Mouse (Mus musculus) lung, postnatal 0 days (tissue): ENCODE measurements around the gene Ces1c. TPM values are rescaled to one million over a fixed set of nuclear protein-coding genes. Genes with fewer than 3 reads are reported as not detected.

Experiments
- ATAC-seq: fragments of 200-750 bp; cut with Nextera tagmentation; 2 replicates; pipeline ENCODE4 v1.8.0; 2017; ENCODE audit warnings: moderate library complexity
- DNase-seq: peaks from one replicate; pipeline ENCODE4 v3.0.0-alpha.2; 2016; ENCODE audit warnings: low spot score
- H3K27ac ChIP-seq: fragments of 300-500 bp; sonication (generic); 2 replicates; pipeline ENCODE4 v1.5.1; 2014; ENCODE audit warnings: antibody characterized with exemption, mild to moderate bottlenecking, low read length, mixed read lengths
- H3K27me3 ChIP-seq: fragments of 300-500 bp; sonication (generic); replicated peaks from 2 replicates; pipeline ENCODE4 v1.6.1; 2014; ENCODE audit warnings: low read length, mixed read lengths; ENCODE audit not compliant: insufficient read depth
- H3K36me3 ChIP-seq: fragments of 300-500 bp; sonication (generic); 2 replicates; pipeline ENCODE4 v1.6.1; 2014; ENCODE audit warnings: low read length, mixed read lengths; ENCODE audit not compliant: insufficient read depth
- H3K4me1 ChIP-seq: fragments of 300-500 bp; sonication (generic); 2 replicates; pipeline ENCODE4 v1.6.1; 2014; ENCODE audit warnings: antibody characterized with exemption, low read depth, low read length, mixed read lengths; ENCODE audit not compliant: insufficient read depth
- H3K4me2 ChIP-seq: fragments of 300-500 bp; sonication (generic); replicated peaks from 2 replicates; pipeline ENCODE4 v1.6.1; 2014; ENCODE audit warnings: low read depth, mild to moderate bottlenecking, low read length, moderate library complexity, mixed read lengths
- H3K4me3 ChIP-seq: fragments of 300-500 bp; sonication (generic); 2 replicates; pipeline ENCODE4 v1.5.1; 2014; ENCODE audit warnings: low read depth, low read length
- H3K9ac ChIP-seq: fragments of 300-500 bp; sonication (generic); replicated peaks from 2 replicates; pipeline ENCODE4 v1.6.1; 2014; ENCODE audit warnings: low read depth, mild to moderate bottlenecking
- H3K9me3 ChIP-seq: fragments of 300-500 bp; sonication (generic); 2 replicates; pipeline ENCODE4 v1.6.1; 2016; ENCODE audit warnings: low read length, mixed read lengths
- CTCF ChIP-seq: IDR thresholded peaks from 2 replicates; pipeline ENCODE4 v1.5.1; 2016; ENCODE audit warnings: antibody characterized with exemption, mild to moderate bottlenecking
- EP300 ChIP-seq: IDR thresholded peaks from 2 replicates; pipeline ENCODE4 v1.6.1; 2016; ENCODE audit warnings: antibody characterized with exemption, mild to moderate bottlenecking, control low read depth
- WGBS: fragments of 180-500 bp; shearing (Covaris S2); extraction: QIAGEN DNeasy Blood & Tissue Kit; methylation state at CpG from one replicate; pipeline ENCODE4 v1.1.7; 2014; 5-methylcytosine and 5-hydroxymethylcytosine counted together
- polyA plus RNA-seq: library from polyadenylated mRNA; unstranded; fragments of >200 nt; fragmentation: Nextera tagmentation; extraction: Ambion mirVana; gene quantifications from 2 replicates; pipeline ENCODE4 v1.2.1, GENCODE M21; 2015

The Ces1c gene
- polyA plus RNA-seq, 1 experiment from 2014 or later, result 0.24 TPM

DNA sequence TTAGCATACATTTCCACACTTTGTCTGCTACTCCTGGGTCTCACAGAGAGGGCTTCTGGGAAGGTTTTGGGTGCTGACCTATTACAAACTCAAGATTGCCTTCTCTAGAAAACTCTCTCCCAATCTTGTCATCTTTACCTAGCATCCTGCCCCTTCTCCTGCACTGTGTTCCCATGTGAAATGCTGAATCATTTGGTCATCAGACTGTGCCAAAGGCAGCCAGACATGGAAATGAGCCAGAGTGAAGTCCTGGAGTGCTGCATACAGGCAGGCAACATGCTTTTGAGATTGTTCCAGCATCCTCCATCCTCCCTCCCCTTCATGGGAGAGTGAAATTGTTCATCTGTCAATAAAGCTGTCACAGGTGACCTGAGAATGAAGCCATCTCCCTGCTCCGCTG is 20.3 kb upstream of the Ces1c start:
- no peaks in the 10 kb centered on the region for H3K9me3 ChIP-seq
- H3K27ac ChIP-seq, result no peak overlapping the region
- no peak overlapping the region for H3K9ac ChIP-seq
- H3K4me1 ChIP-seq, result no peaks in the 10 kb centered on the region
- ATAC-seq, result no peak
- no peak for DNase-seq
- no peak for TF ChIP-seq EP300
- TF ChIP-seq CTCF, result no peak
- H3K4me3 ChIP-seq, result no peak overlapping the region
- H3K27me3 ChIP-seq, result no peaks in the 10 kb centered on the region
- no peak overlapping the region for H3K4me2 ChIP-seq
- WGBS, result 89% methylated on average over 1 of the region's 1 CpGs
- H3K36me3 ChIP-seq, result no peaks in the 10 kb centered on the region

DNA sequence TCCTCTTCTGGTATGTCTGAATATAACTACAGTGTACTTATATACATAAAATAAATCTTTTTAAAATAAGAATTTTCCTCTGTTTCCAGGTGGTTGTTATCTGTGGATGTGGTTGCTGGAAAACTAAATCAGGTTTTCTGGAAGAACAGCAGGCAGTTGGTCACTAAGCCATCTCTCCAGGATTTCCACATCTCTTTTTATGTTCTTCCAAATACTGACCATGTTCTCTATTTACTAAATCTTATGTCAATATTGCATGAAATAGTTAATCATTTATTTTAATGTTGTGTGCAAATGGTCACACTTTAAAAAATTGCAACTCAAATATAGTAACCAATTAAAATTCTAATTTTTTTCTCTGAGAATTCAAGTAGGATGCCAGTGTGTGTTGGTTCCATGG is 16.2 kb upstream of the Ces1c start:
- H3K4me2 ChIP-seq, result no peak overlapping the region
- no peaks in the 10 kb centered on the region for H3K4me1 ChIP-seq
- no peak for DNase-seq
- H3K36me3 ChIP-seq, result no peaks in the 10 kb centered on the region
- H3K4me3 ChIP-seq, result no peak overlapping the region
- ATAC-seq, result no peak
- no peaks in the 10 kb centered on the region for H3K27me3 ChIP-seq
- no peak overlapping the region for H3K27ac ChIP-seq
- no peak for TF ChIP-seq EP300
- TF ChIP-seq CTCF, result no peak
- no peak overlapping the region for H3K9ac ChIP-seq
- H3K9me3 ChIP-seq, result no peaks in the 10 kb centered on the region

DNA sequence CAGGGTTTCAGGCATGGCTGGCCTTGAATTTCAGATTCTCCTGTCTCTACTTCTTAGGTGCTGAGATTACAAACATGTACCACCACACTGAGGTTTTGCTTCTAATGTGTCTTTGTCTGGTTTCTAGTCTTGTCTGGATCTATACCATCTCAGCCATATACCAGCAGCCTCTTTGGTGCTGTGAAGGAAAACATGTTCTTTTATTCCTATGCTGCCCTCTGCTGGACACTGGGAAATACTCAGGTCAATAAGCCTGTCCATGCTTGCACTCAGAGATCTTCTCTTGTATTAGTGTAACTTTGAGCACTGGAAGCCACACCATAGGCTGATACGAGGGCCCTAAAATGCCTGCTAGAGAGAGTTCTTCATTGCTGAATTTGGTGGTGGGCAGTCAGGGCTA is 9.6 kb upstream of the Ces1c start:
- Histone ChIP-seq H3K36me3 (no peaks in the 10 kb centered on the region), H3K4me1 (no peaks in the 10 kb centered on the region), H3K27me3 (no peaks in the 10 kb centered on the region), H3K9me3 (no peaks in the 10 kb centered on the region), H3K4me2 (no peak overlapping the region), H3K27ac (no peak overlapping the region), H3K4me3 (no peak overlapping the region), H3K9ac (no peak overlapping the region)
- TF ChIP-seq CTCF (peak; percentile 69), EP300 (no peak)
- WGBS, result 42% methylated on average over 1 of the region's 1 CpGs
- ATAC-seq (no peak), DNase-seq (peak; percentile 52)

DNA sequence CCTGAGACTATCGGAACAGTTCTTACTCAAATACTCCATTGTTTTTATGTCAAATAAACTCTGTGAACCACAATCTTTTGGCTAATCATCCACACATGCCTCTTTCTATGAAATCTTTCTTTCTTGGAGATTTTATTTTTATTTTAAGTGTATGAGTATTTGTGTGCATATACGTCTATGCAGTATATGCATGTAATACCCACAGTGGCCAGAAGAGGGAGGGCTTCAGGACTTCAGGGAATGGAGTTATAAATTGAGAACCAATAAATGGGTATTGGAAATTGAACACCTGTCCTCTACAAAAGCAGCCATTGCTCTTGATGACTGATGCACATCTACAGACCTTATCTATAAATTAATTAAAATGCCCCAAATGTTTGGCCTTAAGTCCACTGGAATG is 1.1 kb upstream of the Ces1c start:
- Histone ChIP-seq H3K27me3 (no peaks in the 10 kb centered on the region), H3K9ac (no peak overlapping the region), H3K36me3 (no peaks in the 10 kb centered on the region), H3K4me1 (no peaks in the 10 kb centered on the region), H3K4me2 (no peak overlapping the region), H3K9me3 (no peaks in the 10 kb centered on the region), H3K4me3 (no peak overlapping the region), H3K27ac (no peak overlapping the region)
- TF ChIP-seq CTCF (peak; percentile 29; the same call in 1 of the 2 replicates), EP300 (no peak)
- no peak for DNase-seq
- WGBS, result 91% methylated on average over 2 of the region's 2 CpGs
- ATAC-seq, result no peak

DNA sequence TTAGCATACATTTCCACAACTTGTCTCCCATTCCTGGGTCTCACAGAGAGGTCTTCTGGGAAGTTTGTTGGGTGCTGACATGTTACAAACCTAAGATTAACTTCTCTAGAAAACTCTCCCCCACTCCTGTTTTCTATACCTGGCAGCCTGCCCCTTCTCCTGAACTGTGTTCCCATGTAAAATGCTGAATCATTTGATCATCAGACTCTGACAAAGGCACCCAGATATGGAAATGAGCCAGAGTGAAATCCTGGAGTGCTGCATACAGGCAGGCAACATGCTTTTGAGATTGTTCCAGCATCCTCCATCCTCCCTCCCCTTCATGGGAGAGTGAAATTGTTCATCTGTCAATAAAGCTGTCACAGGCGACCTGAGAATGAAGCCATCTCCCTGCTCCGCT is 4.6 kb downstream of the Ces1c start:
- DNase-seq, result no peak
- 61% methylated on average over 2 of the region's 2 CpGs for WGBS

DNA sequence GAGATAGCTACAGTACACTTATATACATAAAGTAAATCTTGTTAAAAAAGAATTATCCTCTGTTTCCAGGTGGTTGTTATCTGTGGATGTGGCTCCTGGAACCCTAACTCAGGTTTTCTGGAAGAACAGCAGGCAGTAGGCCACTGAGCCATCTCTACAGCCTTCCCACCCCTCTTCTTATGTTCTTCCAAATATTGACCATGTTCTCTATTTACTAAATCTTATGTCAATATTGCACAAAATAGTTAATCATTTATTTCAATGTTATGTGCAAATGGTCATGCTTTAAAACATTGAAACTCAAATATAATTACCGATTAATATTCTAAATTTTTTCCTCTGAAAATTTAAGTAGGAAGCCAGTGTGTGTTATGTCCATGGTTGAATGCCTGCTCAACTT is 9.1 kb downstream of the Ces1c start:
- H3K27ac ChIP-seq, result no peak overlapping the region
- DNase-seq (no peak), ATAC-seq (no peak)
- no peaks in the 10 kb centered on the region for H3K4me1 ChIP-seq
- H3K9ac ChIP-seq, result no peak overlapping the region
- no peaks in the 10 kb centered on the region for H3K9me3 ChIP-seq
- WGBS, result 87% methylated on average over 1 of the region's 1 CpGs
- H3K27me3 ChIP-seq, result no peaks in the 10 kb centered on the region
- H3K4me3 ChIP-seq, result no peak overlapping the region
- no peak overlapping the region for H3K4me2 ChIP-seq
- TF ChIP-seq CTCF (no peak), EP300 (no peak)
- H3K36me3 ChIP-seq, result no peaks in the 10 kb centered on the region

More for the DNA sequence above, 4.6 kb downstream of the Ces1c start:
- no peak overlapping the region for H3K9ac ChIP-seq
- no peak for TF ChIP-seq CTCF
- no peak for TF ChIP-seq EP300
- no peaks in the 10 kb centered on the region for H3K36me3 ChIP-seq
- no peak overlapping the region for H3K4me3 ChIP-seq
- no peaks in the 10 kb centered on the region for H3K4me1 ChIP-seq
- H3K9me3 ChIP-seq, result no peaks in the 10 kb centered on the region
- H3K4me2 ChIP-seq, result no peak overlapping the region
- H3K27me3 ChIP-seq, result no peaks in the 10 kb centered on the region
- H3K27ac ChIP-seq, result no peak overlapping the region
- no peak for ATAC-seq

DNA sequence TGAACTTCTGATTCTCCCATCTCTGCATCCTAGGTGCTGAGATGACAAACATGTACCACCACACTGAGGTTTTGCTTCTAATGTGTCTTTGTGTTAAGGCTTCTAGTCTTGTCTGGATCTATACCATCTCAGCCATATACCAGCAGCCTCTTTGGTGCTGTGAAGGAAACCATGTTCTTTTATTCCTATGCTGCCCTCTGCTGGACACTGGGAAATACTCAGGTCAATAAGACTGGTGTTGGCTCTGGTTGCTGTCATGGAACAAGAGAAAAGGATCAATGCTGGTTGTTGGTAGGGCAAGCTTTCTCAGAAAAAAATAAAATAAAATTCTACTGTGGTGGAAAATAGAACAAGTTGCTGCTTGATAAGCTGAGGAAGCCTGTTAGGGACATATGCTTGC is 35.7 kb downstream of the Ces1c start:
- no peaks in the 10 kb centered on the region for H3K9me3 ChIP-seq
- no peak overlapping the region for H3K4me3 ChIP-seq
- no peaks in the 10 kb centered on the region for H3K27me3 ChIP-seq
- no peaks in the 10 kb centered on the region for H3K36me3 ChIP-seq
- ATAC-seq (no peak), DNase-seq (peak; percentile 42)
- TF ChIP-seq CTCF, result peak; percentile 76
- no peak for TF ChIP-seq EP300
- no peak overlapping the region for H3K27ac ChIP-seq
- H3K9ac ChIP-seq, result no peak overlapping the region
- no peak overlapping the region for H3K4me2 ChIP-seq
- H3K4me1 ChIP-seq, result no peaks in the 10 kb centered on the region
